Mouse (Mus musculus): ENCODE measurements around the gene Pbx4.
A peak's percentile ranks its signal among the peaks of the same experiment; 100 is the strongest.

Pbx4 gene

GRCm38 (mm10) chr8:69832298-69832853 lies at the start of gene Pbx4:
Gene Pbx4 (plus strand): TSS chr8:69832491.
- DNase-seq, result peak; percentile 78 to 89

- DNase-seq, result no peak
Observed at GRCm38 (mm10) chr8:69789105-69789504, 43.2 kb upstream of the Pbx4 start.

GRCm38 (mm10) chr8:69789731-69790130 lies 42.6 kb upstream of the Pbx4 start:
- peak in 1 of 2 experiments; percentile 35 for DNase-seq

GRCm38 (mm10) chr8:69790364-69790763 lies 41.9 kb upstream of the Pbx4 start:
- DNase-seq, result peak in 1 of 2 experiments; percentile 21

- peak; percentile 92 to 93 for DNase-seq
Observed at GRCm38 (mm10) chr8:69790773-69791367, 41.4 kb upstream of the Pbx4 start, which contains the start of the genes Atp13a1 and Zfp866. Gene Atp13a1 (plus strand): TSS chr8:69791163. Gene Zfp866 (minus strand): TSS chr8:69791178.

GRCm38 (mm10) chr8:69791415-69792068 lies 40.7 kb upstream of the Pbx4 start:
- DNase-seq, result peak; percentile 40 to 73

- DNase-seq, result peak in 1 of 2 experiments; percentile 28
Observed at GRCm38 (mm10) chr8:69793666-69794065, 38.6 kb upstream of the Pbx4 start.

GRCm38 (mm10) chr8:69794096-69794495 lies 38.2 kb upstream of the Pbx4 start:
- DNase-seq, result no peak

GRCm38 (mm10) chr8:69794901-69795300 lies 37.4 kb upstream of the Pbx4 start:
- no peak for DNase-seq

- peak in 1 of 2 experiments; percentile 28 for DNase-seq
Observed at GRCm38 (mm10) chr8:69796721-69797345, 35.5 kb upstream of the Pbx4 start.

GRCm38 (mm10) chr8:69797661-69798060 lies 34.6 kb upstream of the Pbx4 start:
- DNase-seq, result peak in 1 of 2 experiments; percentile 28

- DNase-seq, result peak in 1 of 2 experiments; percentile 31
Observed at GRCm38 (mm10) chr8:69799261-69799660, 33.0 kb upstream of the Pbx4 start.

- DNase-seq, result no peak
Observed at GRCm38 (mm10) chr8:69799946-69800345, 32.3 kb upstream of the Pbx4 start.

- no peak for DNase-seq
Observed at GRCm38 (mm10) chr8:69801796-69802195, 30.5 kb upstream of the Pbx4 start.

- DNase-seq, result no peak
Observed at GRCm38 (mm10) chr8:69802216-69802615, 30.1 kb upstream of the Pbx4 start.

- DNase-seq, result peak in 1 of 2 experiments; percentile 35
Observed at GRCm38 (mm10) chr8:69803366-69803765, 28.9 kb upstream of the Pbx4 start.

- peak in 1 of 2 experiments; percentile 16 for DNase-seq
Observed at GRCm38 (mm10) chr8:69804537-69804936, 27.8 kb upstream of the Pbx4 start.

- peak in 1 of 2 experiments; percentile 19 for DNase-seq
Observed at GRCm38 (mm10) chr8:69805086-69805485, 27.2 kb upstream of the Pbx4 start.

- peak in 1 of 2 experiments; percentile 26 for DNase-seq
Observed at GRCm38 (mm10) chr8:69805491-69805890, 26.8 kb upstream of the Pbx4 start.

- DNase-seq, result peak in 1 of 2 experiments; percentile 34
Observed at GRCm38 (mm10) chr8:69807236-69807635, 25.1 kb upstream of the Pbx4 start.

GRCm38 (mm10) chr8:69808094-69808863 lies 24.0 kb upstream of the Pbx4 start, which contains the start of gene Gmip:
Gene Gmip (plus strand): TSS chr8:69808679.
- peak; percentile 89 for DNase-seq

- DNase-seq, result peak in 1 of 2 experiments; percentile 51
Observed at GRCm38 (mm10) chr8:69808864-69809403, 23.4 kb upstream of the Pbx4 start.
